Mouse (Mus musculus): ENCODE data around the gene Slc25a30. TPM values are rescaled to one million over a fixed set of nuclear protein-coding genes. Genes with fewer than 3 reads are reported as not detected.

The Slc25a30 gene
- polyA plus RNA-seq, 1 experiment, result 13.0 TPM

- H3K79me2 ChIP-seq (ENCODE audit: control insufficient read depth, insufficient read depth), result peaks cover 3% of the 10 kb centered on the region
- no peak for TF ChIP-seq E2F4 (IDR thresholded peaks at IDR 0.05; ENCODE audit: insufficient read depth)
- TF ChIP-seq TCF12 (IDR thresholded peaks at IDR 0.05; ENCODE audit: insufficient read depth, poor library complexity, severe bottlenecking), result no peak
- TF ChIP-seq POLR2A (IDR thresholded peaks at IDR 0.05; ENCODE audit: insufficient read length, low read depth), result no peak
- no peak for TF ChIP-seq POLR2AphosphoS2 (IDR thresholded peaks at IDR 0.05; ENCODE audit: insufficient read length, low read depth)
- no peak for TF ChIP-seq REST (IDR thresholded peaks at IDR 0.05; ENCODE audit: insufficient read depth, insufficient read length)
- TF ChIP-seq MYOD1 (IDR thresholded peaks at IDR 0.05; ENCODE audit: control insufficient read depth in 1 of 3, insufficient read length in 2 of 3, low read depth in 2 of 3), result no peak
- no peak for TF ChIP-seq MAX (IDR thresholded peaks at IDR 0.05; ENCODE audit: low read depth)
- TF ChIP-seq CEBPB (IDR thresholded peaks at IDR 0.05; ENCODE audit: insufficient read depth, poor library complexity, severe bottlenecking), result no peak
- TF ChIP-seq MYOG (IDR thresholded peaks at IDR 0.05; ENCODE audit: control insufficient read depth in 1 of 3, insufficient read depth in 1 of 3, insufficient read length in 2 of 3, low read depth in 2 of 3), result no peak
- no peak for TF ChIP-seq SRF (IDR thresholded peaks at IDR 0.05; ENCODE audit: control insufficient read depth, insufficient read length, low read depth)
- no peak for TF ChIP-seq TCF3 (IDR thresholded peaks at IDR 0.05; ENCODE audit: insufficient read length, low read depth)
- no peak for TF ChIP-seq USF1 (IDR thresholded peaks at IDR 0.05; ENCODE audit: low read depth)
These were observed 15.7 kb downstream of the Slc25a30 start for GRCm38 (mm10) chr14:75771101-75771501.

GRCm38 (mm10) chr14:75769334-75769733, 17.5 kb downstream of the Slc25a30 start:
- TF ChIP-seq POLR2A (IDR thresholded peaks at IDR 0.05; ENCODE audit: insufficient read length, low read depth) (no peak), REST (IDR thresholded peaks at IDR 0.05; ENCODE audit: insufficient read depth, insufficient read length) (no peak), USF1 (IDR thresholded peaks at IDR 0.05; ENCODE audit: low read depth) (no peak), MYOD1 (IDR thresholded peaks at IDR 0.05; ENCODE audit: control insufficient read depth in 1 of 3, insufficient read length in 2 of 3, low read depth in 2 of 3) (no peak), MAX (IDR thresholded peaks at IDR 0.05; ENCODE audit: low read depth) (no peak), CEBPB (IDR thresholded peaks at IDR 0.05; ENCODE audit: insufficient read depth, poor library complexity, severe bottlenecking) (no peak)
- H3K79me2 ChIP-seq (ENCODE audit: control insufficient read depth, insufficient read depth), result no peaks in the 10 kb centered on the region

More at GRCm38 (mm10) chr14:75771101-75771501, 15.7 kb downstream of the Slc25a30 start:
- H3K27me3 ChIP-seq (ENCODE audit: control insufficient read depth, insufficient read depth, insufficient read length), result no peaks in the 10 kb centered on the region
- H3K4me2 ChIP-seq (ENCODE audit: low read depth), result no peak overlapping the region
- no peak overlapping the region for H3K4me3 ChIP-seq
- H3ac ChIP-seq (ENCODE audit: control insufficient read depth, insufficient read length), result no peak overlapping the region
- H3K36me3 ChIP-seq (ENCODE audit: control insufficient read depth, insufficient read depth), result peaks cover 20% of the 10 kb centered on the region

GRCm38 (mm10) chr14:75768275-75768608, 18.6 kb downstream of the Slc25a30 start:
- no peaks in the 10 kb centered on the region for H3K79me2 ChIP-seq (ENCODE audit: control insufficient read depth, insufficient read depth)
- H3K27me3 ChIP-seq (ENCODE audit: control insufficient read depth, insufficient read depth, insufficient read length), result no peaks in the 10 kb centered on the region
- H3K36me3 ChIP-seq (ENCODE audit: control insufficient read depth, insufficient read depth), result peaks cover 17% of the 10 kb centered on the region
- H3K4me3 ChIP-seq, result no peak overlapping the region
- no peak for TF ChIP-seq POLR2AphosphoS2 (IDR thresholded peaks at IDR 0.05; ENCODE audit: insufficient read length, low read depth)
- TF ChIP-seq TCF3 (IDR thresholded peaks at IDR 0.05; ENCODE audit: insufficient read length, low read depth), result no peak
- no peak for TF ChIP-seq REST (IDR thresholded peaks at IDR 0.05; ENCODE audit: insufficient read depth, insufficient read length)
- TF ChIP-seq POLR2A (IDR thresholded peaks at IDR 0.05; ENCODE audit: insufficient read length, low read depth), result no peak
- TF ChIP-seq MYOG (IDR thresholded peaks at IDR 0.05; ENCODE audit: control insufficient read depth in 1 of 3, insufficient read depth in 1 of 3, insufficient read length in 2 of 3, low read depth in 2 of 3), result no peak
- no peak for TF ChIP-seq CEBPB (IDR thresholded peaks at IDR 0.05; ENCODE audit: insufficient read depth, poor library complexity, severe bottlenecking)
- TF ChIP-seq MYOD1 (IDR thresholded peaks at IDR 0.05; ENCODE audit: control insufficient read depth in 1 of 3, insufficient read length in 2 of 3, low read depth in 2 of 3), result no peak
- no peak for TF ChIP-seq USF1 (IDR thresholded peaks at IDR 0.05; ENCODE audit: low read depth)
- no peak for TF ChIP-seq SRF (IDR thresholded peaks at IDR 0.05; ENCODE audit: control insufficient read depth, insufficient read length, low read depth)
- no peak for TF ChIP-seq TCF12 (IDR thresholded peaks at IDR 0.05; ENCODE audit: insufficient read depth, poor library complexity, severe bottlenecking)
- TF ChIP-seq E2F4 (IDR thresholded peaks at IDR 0.05; ENCODE audit: insufficient read depth), result no peak
- TF ChIP-seq MAX (IDR thresholded peaks at IDR 0.05; ENCODE audit: low read depth), result no peak
- H3K4me2 ChIP-seq (ENCODE audit: low read depth), result no peak overlapping the region
- H3ac ChIP-seq (ENCODE audit: control insufficient read depth, insufficient read length), result no peak overlapping the region

More at GRCm38 (mm10) chr14:75769334-75769733, 17.5 kb downstream of the Slc25a30 start:
- Histone ChIP-seq H3K27me3 (ENCODE audit: control insufficient read depth, insufficient read depth, insufficient read length) (no peaks in the 10 kb centered on the region), H3ac (ENCODE audit: control insufficient read depth, insufficient read length) (no peak overlapping the region), H3K4me3 (no peak overlapping the region), H3K4me2 (ENCODE audit: low read depth) (no peak overlapping the region), H3K36me3 (ENCODE audit: control insufficient read depth, insufficient read depth) (peaks cover 20% of the 10 kb centered on the region)

GRCm38 (mm10) chr14:75767492-75768274, 19.2 kb downstream of the Slc25a30 start:
- TF ChIP-seq USF1 (IDR thresholded peaks at IDR 0.05; ENCODE audit: low read depth) (no peak), MYOD1 (IDR thresholded peaks at IDR 0.05; ENCODE audit: control insufficient read depth in 1 of 3, insufficient read length in 2 of 3, low read depth in 2 of 3) (no peak), TCF12 (IDR thresholded peaks at IDR 0.05; ENCODE audit: insufficient read depth, poor library complexity, severe bottlenecking) (no peak), E2F4 (IDR thresholded peaks at IDR 0.05; ENCODE audit: insufficient read depth) (no peak), SRF (IDR thresholded peaks at IDR 0.05; ENCODE audit: control insufficient read depth, insufficient read length, low read depth) (no peak), POLR2A (IDR thresholded peaks at IDR 0.05; ENCODE audit: insufficient read length, low read depth) (no peak), POLR2AphosphoS2 (IDR thresholded peaks at IDR 0.05; ENCODE audit: insufficient read length, low read depth) (no peak), TCF3 (IDR thresholded peaks at IDR 0.05; ENCODE audit: insufficient read length, low read depth) (no peak), REST (IDR thresholded peaks at IDR 0.05; ENCODE audit: insufficient read depth, insufficient read length) (no peak), MYOG (IDR thresholded peaks at IDR 0.05; ENCODE audit: control insufficient read depth in 1 of 3, insufficient read depth in 1 of 3, insufficient read length in 2 of 3, low read depth in 2 of 3) (no peak), MAX (IDR thresholded peaks at IDR 0.05; ENCODE audit: low read depth) (no peak), CEBPB (IDR thresholded peaks at IDR 0.05; ENCODE audit: insufficient read depth, poor library complexity, severe bottlenecking) (no peak)
- Histone ChIP-seq H3ac (ENCODE audit: control insufficient read depth, insufficient read length) (no peak overlapping the region), H3K36me3 (ENCODE audit: control insufficient read depth, insufficient read depth) (peaks cover 14% of the 10 kb centered on the region), H3K4me3 (no peak overlapping the region), H3K4me2 (ENCODE audit: low read depth) (no peak overlapping the region), H3K27me3 (ENCODE audit: control insufficient read depth, insufficient read depth, insufficient read length) (no peaks in the 10 kb centered on the region), H3K79me2 (ENCODE audit: control insufficient read depth, insufficient read depth) (no peaks in the 10 kb centered on the region)

All from myocyte (in vitro differentiated cells).